Mouse (Mus musculus) kidney, postnatal 14 days (tissue): ENCODE measurements around the gene Akr1c19.
A peak's percentile ranks its signal among the peaks of the same experiment; 100 is the strongest.
"Not testable (repeated sequence)": the region's sequence is repeated elsewhere in the genome, so short reads cannot be mapped to it uniquely, and the experiment has no call there.

Experiments used
- DNase-seq: peaks from one replicate; pipeline ENCODE4 v3.0.0; 2022; ENCODE audit warnings: mixed read lengths

Gene Akr1c19

DNA sequence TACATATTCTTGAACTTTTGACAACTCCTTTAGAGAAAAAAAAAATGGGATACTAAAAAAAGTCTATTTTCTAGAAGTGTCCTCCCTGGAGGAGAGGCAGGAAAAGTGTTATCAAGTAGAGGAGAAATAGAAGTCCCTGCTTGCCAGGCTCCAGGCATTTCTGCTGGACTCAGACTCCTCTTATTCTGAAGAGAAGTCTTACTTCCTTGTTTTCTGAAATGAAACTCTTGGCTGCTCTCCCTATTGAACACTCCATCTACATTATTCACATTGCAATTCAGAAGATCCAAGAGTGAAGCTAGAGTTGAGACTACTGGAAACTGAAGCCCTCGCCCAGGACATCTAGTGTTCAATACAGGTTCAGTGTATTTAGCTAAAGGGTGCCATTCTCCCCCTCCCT, at the start of gene Akr1c19:
Akr1c19 (plus strand) TSS at position 260 of the 400 bp plus-strand sequence.
- peak; percentile 14 for DNase-seq

DNA sequence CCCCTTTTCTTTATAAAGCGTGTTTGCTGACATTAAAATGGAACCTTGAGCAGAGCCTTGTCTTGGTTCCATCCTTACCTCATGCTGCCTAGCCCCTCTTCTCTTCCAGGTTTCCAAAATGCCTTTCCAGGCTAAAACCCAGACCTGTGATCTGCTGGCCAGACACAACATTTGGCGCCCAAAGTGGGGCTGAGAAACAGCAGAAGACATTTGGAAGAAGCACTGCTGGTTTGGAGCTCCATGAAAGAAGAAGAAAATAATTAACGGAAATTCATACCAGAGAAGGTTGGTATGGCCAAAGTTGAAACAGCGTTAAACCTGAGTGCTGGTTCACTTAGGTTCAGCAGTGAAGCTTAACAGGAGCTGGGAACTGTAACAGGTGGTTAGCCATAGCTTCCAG, 47.2 kb upstream of the Akr1c19 start:
- not testable (repeated sequence) for DNase-seq

DNA sequence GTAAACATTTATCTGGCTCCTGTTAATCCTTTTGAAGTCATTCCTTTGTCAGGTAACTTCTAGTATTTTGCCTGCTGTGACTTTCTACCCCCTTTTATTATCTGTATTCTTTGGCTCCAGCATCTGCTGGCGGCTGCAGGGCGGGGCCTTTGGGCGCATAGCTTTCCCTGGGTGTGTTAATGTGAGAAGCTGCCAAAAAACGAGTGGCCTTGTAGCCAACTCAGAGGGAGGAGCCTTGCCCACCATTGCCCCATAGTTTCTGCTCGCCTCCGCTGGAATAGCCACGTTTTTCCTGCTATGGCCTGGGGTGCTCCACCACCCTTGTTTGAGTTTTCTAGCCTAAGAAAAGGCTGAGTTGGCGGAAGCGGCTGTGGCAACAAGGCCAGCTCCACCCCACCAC, 45.4 kb upstream of the Akr1c19 start:
- DNase-seq, result no peak

DNA sequence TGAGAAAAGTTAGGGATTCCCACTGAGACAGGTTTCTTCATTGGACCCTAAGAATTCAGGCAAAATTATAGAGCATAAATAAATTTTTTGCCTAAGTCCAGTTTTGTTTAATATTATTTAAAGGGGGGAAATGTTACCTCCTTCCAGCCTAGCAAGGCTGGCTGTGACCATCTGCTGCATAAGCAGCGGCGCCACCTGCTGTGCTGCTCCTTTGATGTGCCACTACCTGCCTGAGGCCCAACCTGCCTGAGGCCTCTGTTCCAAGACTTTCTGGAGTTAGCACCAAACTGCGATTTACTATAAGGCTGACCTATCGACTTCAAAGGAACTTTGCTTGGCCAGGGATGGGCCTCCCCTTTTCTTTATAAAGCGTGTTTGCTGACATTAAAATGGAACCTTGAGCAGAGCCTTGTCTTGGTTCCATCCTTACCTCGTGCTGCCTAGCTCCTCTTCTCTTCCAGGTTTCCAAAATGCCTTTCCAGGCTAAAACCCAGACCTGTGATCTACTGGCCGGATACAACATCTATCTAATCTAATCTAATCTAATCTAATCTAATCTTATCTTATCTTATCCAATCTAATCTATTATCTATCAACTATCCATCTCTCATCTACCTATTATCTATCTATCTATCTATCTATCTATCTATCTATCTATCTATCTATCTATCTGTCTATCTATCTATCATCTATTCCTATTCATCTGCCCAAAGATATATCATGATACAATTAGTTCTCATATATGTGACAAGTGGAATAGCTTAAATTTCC, 41.7 kb upstream of the Akr1c19 start:
- DNase-seq, result peak; percentile 22

DNA sequence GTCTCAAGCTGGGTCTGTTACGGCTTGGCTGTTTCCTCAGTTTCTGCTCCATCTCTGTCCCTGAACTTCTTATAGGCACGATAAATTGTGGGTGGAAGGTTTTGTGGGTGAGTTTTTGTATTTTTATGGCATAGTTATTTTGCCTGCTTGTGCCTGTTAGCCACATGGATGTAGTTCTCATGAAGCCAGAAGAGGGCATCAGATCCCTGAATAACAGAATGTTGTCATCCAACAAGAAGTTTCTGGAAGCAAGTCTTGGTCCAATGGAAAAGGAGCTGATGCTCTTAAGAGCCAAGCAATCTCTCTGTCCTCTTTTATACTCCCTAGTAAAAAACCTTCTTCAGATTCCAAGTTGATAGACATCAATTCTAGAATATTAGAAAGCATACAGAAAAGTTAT, 40.3 kb upstream of the Akr1c19 start:
- DNase-seq, result peak; percentile 51

DNA sequence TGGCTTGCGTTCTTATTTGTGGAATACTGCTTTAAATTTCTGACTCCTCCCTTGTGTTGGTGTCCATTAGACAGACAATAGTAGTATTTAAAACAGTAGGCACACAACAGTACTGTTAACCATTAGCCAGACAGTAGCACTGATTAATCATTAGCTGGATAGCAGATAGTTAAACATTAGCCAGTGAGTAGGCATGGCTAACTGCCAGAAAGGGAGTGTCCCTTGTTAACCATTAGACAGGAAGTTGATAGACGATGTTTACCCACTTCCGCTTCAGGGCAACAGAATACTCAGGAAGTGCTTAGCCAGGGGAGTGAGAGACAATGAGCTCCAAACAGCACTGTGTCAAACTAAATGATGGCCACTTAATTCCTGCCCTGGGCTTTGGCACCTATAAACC, 37.6 kb upstream of the Akr1c19 start, which contains the start of gene Akr1c13:
Akr1c13 (plus strand) TSS at position 247 of the 400 bp plus-strand sequence.
- DNase-seq, result peak; percentile 69

DNA sequence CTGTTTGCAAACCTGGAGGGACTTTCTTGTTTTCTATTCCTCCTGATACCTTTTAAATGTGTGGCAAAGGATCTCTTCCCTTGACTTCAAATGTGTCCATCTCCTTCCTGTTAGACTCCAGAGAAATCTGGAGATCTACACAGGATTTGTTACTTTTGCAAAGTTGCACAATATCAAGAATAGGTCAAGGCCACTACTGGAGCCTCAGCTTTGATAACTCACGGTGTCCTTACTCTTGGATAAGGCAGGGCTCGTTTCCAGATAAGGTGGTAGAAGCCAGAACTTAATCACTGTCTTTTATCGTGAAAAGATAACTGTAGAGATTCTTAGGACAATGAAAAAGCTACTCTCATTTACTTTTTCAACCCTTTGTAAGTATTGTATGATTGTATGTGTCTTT, 36.0 kb upstream of the Akr1c19 start:
- no peak for DNase-seq

DNA sequence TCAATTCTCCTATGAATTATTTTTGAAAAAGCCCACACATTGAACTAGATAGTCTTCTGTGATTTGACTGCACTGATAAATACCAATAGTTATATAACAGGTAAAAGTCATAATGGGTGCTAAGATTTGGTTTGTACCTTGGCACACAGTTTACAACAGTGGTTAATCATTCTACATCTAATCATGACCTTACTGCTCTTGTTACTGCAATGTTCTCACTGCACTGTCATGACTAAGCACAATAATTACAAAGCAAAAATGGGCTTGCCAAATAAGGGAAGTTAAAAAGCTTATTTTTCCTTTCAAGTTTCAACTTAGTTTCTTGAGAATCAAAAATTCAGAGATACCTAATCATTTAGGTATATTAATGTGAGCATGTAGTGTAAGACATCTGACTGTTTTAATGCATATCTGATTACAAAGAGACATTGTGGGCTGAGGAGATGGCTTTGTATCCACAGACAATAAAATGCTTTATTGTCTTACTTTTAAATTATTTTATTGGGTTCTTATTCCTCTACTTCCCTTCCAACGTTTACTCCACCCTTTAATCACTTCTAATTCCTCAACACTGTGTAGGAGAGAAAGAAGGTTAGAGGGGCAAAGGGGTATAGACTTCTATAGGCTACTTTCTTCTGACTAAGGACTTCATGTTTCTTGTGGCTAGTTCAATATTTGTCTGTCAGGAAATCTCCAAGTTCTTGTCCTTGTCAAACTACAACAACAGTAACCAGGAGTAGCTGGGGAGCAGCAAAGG, 22.2 kb upstream of the Akr1c19 start:
- DNase-seq, result no peak

DNA sequence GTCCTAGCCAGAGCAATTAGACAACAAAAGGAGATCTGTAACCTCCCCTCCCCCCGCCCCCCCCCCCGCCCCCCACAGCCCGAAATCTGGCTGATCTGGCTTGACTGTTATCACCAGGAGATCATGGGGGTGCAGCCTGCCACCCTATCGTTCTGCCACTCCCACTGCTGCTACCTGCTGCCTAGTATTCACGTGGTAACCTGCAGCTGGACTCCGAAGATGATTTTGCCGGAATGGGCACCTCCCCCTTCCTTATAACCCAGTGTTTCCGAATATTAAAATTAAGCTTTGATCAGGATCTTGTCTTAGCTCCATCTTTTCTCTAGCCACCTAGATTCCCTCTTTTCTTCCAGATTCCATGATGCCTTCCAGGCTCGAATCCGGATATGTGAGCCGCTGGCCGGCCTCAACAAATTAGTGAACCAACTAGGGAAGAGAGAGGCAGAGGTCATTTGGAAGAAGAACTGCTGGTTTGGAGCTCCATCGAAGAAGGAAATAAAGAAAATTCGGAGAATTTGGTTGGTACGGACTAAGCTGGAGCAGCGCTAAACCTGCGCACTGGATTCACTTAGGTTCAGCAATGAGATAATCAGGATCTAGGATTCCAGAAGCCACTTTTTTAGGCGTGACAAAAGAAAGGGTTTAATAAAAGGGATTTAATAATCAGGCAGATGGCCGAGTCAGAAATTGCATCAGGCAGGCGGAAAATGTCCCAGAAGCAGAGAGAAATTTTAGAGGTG, 16.8 kb upstream of the Akr1c19 start:
- DNase-seq, result no peak

DNA sequence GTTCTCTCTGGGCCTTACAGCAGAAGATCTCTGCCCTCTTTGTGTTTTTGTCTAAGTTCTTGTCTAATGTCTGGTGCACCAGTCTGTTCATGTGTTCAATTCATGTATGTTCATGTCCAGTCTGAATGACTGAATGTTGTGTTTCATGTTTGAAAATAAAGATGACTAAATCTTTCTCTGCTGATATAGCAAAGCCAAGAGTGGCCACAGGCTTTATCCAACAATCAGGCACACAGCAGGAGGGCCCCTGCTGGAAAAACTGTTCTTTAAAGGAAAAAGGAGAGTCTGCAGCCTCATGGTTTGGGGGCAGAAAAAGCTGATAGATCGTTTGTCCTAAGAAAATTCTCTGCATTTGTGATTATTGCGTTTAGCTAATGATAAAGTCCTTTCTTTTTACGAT, 16.2 kb upstream of the Akr1c19 start:
- DNase-seq, result no peak

DNA sequence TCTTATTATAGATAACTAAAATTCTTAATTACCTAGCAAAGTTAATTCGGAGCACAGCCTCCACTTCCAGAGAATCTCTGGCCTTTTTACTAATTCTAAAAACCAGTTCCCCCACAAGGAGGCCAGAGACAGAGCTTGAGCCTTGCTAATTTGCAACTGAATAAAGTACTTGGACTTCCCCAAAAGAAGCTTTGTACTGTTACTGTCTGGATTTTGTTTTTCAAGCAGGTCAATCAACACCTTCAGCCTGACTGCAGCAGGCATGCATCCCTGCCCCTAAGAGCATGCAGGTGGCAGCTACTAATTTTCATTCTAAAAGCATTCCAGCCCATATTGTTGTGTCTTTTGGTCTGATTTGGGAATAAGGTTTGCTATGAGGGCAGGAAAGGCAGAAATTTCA, 13.0 kb upstream of the Akr1c19 start:
- DNase-seq, result not testable (repeated sequence)

DNA sequence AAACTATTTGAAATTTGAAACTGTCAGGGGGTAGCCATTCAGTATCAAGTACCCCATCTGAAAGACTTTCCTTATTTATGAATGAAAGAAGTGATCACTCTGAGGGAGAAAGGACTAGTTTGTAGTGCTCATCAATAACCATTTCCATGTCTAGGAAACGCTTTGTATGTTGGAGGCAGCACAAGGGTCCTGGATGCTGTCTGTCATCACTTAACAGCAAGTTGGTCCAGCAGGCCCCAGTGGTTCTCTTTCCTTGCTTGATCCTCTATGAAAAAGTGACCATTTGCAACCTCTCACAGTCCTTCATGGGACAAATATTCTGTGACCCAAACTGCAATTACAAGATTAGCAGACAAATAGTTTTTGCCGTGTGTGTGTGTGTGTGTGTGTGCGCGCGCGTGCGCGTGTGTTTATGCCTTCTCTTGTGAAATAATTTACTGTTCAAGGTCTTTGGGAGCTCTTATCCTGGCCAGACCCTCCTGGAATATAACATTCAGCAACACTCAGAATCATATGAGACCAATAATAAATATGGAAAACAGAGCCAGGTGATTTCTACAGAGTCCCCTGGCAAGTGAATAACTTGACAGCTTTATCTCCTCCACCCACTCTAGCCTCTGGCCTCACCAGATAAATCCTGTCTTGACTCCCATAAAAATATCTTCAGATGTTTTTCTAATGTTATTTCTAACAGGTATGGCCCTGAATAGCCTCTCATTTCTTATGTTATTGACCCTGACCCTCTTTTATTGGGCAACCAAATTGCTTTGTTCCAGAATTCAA, 2.5 kb downstream of the Akr1c19 start:
- DNase-seq, result no peak

DNA sequence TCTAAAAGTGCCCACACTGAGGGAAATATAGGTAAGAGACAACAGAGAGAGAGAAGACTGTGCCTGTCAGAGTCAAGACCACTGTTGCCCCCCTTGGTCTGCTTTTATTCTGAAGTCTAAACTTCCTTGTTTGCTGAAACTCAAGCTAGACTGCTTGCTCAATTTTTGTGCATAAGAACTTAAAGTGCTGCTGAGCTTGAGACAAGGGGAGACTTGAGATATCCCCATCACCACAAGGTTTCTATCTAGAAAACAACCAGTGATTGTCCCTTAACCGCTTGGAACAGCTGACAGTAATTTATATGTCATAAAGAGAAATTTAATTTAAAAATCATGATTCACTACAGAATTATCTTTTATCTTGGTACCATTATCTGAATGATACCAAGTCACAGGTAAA, 4.6 kb downstream of the Akr1c19 start:
- DNase-seq, result no peak

DNA sequence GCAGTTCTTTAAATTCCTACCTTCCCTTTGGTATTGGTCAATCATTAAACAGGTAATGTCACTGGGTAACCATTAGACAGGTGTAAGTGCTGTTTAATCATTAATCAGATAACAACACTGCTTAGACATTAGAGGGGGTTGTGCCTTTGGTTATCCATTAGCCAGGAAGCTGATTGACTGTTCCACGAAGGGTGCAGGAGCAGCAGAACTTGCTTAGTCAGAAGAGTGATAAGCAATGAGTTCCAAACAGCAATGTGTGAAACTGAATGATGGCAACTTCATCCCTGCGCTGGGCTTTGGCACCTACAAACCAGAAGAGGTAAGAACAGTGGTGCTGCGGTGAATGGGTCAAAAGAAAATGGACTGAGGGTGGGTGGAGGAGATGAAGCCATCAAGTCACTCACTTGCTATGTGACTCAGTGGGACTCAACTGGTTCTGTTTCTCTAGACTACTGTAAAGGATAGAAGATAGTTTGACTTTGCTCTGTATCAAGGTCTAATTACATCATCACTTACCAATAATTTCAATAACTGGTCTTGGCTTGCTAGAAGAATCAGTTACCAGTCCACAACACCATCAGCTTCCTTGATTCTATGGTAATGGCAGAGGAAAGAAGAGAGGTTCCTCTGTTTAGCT, 5.2 kb downstream of the Akr1c19 start:
- peak; percentile 76 for DNase-seq

DNA sequence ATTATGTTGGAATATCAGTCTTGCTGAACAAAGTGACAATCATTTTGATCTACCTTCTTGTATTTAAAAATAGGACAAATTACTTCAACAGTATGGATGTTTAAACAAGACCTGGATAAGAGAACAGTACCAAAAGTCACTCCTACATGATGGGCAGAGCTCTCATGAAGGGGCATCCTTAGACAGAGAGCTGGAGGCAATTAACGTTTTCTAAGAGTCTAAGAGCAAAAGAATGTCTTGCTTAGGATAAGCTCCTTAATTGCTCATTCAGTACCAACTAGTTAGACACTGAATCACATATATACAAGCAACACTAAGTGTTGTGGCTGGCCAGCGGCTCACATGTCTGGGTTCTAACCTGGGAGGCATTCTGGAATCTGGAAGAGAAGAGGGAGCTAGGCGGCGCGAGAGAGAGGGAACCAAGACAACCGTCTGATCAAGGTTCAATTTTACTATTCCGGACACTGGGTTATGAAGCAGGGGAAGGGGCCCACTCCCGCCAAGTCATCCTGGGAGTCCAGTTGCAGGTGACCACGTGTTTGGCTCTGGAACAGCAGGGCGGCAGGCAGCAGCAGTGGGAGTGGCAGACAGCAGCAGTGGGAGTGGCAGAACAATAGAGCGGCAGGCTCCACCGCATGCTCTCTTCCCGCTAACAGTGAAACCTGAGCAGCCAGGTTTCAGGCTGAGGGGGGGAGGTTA, 16.5 kb downstream of the Akr1c19 start:
- peak; percentile 75 for DNase-seq

DNA sequence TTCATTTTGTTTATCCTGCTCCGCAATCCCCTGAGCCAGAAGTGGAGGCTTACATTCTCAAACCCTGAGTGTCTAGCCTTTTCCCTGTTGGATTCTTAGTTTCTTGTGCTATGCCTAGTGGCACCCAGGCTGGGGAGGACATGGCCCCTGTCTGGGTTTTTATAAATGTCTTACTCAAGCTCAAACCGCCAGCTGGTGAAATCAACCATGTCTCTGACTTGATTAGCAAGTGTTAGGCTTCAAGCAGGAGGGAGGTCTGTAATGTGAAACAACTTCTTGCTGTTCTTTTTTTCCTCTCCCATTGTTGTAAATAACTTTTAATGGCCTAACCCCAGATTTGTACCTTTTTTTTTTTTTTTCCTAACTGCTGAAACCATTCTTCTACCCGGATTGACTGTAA, 20.8 kb downstream of the Akr1c19 start:
- no peak for DNase-seq

DNA sequence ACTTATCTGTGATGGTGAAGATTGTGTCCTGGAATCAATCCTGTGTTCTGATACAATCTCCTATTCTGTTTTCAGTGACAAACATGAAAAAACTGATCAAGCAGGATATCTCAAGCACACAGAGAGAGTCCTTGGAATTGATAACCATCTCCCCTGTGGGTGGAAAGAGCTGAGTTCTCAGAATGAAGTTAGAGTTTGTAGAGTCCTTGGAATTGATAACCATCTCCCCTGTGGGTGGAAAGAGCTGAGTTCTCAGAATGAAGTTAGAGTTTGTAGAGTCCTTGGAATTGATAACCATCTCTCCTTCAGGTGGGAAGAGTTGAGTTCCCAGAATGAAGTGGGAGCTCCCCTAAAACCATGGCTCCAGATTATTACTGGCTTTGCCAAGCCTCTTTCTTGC, 28.4 kb downstream of the Akr1c19 start:
- not testable (repeated sequence) for DNase-seq

DNA sequence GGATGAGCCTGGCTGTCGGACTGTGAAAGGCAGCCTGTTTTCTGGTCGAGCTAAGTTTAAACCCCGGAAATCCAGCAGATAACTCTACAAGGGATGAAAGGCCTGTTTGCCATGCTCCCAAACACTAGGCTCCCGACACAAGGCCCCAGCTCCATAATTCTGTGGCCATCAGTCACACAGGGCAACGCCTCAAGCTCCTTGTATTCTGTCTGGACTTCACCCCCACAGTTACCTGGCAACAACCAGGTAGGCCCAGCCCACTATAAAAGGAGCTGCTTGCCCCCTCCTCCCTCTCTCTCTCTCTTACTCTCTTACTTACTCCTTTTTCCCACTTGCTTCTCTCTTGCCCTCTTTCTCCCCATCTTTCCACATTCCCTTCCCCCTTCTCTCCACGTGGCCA, 28.8 kb downstream of the Akr1c19 start:
- DNase-seq, result no peak

DNA sequence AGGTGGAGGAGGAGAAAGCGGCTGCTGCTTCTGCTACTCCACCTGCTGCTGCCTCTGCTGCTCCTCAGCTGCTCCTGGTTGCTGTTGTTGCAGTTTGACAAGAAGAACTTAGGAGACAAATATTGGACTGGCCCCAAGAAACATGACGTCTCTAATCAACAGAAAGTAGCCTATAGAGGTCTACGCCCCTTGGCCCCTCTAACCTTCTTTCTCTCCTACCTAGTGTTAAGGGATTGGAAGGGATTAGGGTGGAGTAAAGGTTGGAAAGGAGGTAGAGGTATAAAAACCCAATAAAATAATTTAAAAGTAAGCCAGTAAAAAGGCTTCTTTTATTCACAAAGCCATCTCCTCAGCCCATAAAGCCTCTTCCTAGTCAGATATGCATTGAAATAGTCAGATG, 36.1 kb downstream of the Akr1c19 start:
- DNase-seq, result no peak

DNA sequence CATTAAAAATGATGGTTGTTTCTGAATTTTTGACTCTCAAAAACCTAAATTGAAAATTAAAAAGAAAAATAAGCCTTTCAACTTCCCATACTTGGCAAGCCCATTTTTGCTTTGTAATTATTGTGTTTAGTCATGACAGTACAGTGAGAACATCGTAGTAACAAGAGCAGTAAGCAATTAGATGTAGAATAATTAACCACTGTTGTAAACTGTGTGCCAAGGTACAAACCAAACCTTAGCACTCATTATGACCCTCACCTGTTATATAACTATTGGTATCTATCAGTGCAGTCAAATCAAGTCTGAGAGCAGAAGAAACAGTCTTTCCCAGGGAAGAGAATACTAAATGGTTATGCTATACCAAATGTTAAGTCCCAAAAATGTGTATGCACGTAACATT, 36.5 kb downstream of the Akr1c19 start:
- DNase-seq, result no peak

DNA sequence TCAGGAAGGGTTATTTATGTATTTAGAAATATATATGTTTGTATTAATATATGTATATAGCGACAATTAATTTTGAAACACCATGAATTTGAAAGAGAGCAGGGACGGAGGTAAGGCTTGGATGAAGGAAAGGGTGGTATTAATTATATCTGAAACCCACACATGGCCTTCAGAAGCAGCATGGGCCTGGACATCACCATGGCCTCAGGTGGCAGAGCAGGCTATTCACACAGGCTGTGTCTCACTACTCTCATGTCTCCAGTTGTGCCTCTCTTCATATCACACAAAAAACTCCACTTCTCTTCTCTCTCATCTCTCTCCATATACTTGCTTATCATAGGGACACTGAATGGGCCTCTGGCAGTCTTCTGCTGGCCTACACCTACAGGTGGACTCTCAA, 37.0 kb downstream of the Akr1c19 start:
- DNase-seq, result not testable (repeated sequence)

DNA sequence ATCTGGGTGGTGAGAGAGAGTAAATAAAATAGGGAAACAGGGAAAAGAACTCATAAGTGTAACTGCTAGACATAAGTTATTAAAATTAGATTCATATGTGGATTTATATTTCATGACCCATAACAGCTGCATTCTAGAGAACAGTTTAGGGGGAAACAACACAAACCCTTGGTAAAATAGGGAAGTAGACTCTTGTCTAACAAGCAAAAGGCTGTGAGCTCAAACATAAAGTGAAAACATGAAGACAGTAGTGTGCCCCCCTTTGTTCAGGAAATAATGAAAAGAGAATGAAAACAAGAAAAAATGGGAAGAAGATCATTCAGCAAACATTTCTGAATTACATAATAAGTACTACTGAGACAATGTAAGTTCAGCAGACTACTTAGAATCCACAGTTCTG, 42.4 kb downstream of the Akr1c19 start:
- DNase-seq, result no peak
